Mouse (Mus musculus) spleen, adult 2 months (tissue): ENCODE results near the gene Pakap.

Experiments
- CTCF ChIP-seq: fragments of 200-500 bp; IDR thresholded peaks from 2 replicates; pipeline ENCODE4 v1.5.1; 2011; ENCODE audit warnings: mild to moderate bottlenecking, inconsistent platforms; ENCODE audit not compliant: insufficient read depth, insufficient read length, insufficient replicate concordance; ENCODE audit errors: extremely low read depth
- POLR2A ChIP-seq: fragments of 200-500 bp; IDR thresholded peaks from 2 replicates; pipeline ENCODE4 v1.6.1; 2011; ENCODE audit warnings: low read depth, low read length, inconsistent platforms

DNA sequence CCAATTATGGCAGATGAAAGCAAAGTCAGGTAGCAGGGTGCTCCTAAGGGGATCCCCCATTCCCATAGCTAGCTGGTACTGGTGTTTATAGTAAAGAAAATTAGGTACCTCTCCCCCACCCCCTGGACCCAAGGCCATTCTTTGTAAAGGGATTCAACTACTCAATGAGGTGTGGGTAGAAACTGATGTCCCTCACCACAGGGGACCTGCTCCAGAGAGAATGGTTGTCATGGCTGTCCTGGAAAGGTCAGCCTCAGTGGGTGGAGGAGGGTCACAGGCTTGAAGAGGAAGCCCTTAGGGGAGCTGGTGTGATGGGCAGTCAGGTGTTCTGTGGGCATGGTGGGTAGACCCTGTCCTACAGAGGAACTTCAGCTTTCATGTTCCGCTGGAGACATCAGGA lies 352.5 kb downstream of the Pakap start:
- TF ChIP-seq CTCF (no peak), POLR2A (no peak)
